Mouse (Mus musculus): ENCODE measurements at regions not wholly inside any gene's neighbourhood (a gene's known extent, or its start where the extent isn't known, plus 50 kb on each side); places are given as distances from the start of the nearest gene placed in this dataset.
A peak's percentile ranks its signal among the peaks of the same experiment; 100 is the strongest.

DNA sequence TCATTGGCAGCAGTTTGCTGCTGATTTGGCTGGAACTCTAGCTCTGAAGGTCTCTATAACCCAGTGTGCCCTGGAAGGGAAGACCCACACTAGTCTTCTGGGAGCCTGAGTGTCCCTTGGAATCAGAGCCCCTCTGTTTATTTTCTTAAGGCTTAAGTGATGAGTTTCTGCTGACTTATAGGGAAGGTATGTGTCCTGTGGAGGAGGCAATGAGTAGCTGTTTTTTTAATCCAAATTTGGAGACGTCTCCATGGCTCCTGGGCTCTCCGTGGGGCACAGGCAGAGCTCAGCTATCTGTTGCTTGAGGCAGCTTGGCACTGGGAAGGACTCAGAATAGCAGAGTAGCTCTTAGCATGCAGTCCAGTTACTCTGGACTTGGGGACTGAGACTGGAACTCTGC is 146.4 kb downstream of the Ttc32 start:
- DNase-seq (ENCODE audit: low spot score), result no peak

DNA sequence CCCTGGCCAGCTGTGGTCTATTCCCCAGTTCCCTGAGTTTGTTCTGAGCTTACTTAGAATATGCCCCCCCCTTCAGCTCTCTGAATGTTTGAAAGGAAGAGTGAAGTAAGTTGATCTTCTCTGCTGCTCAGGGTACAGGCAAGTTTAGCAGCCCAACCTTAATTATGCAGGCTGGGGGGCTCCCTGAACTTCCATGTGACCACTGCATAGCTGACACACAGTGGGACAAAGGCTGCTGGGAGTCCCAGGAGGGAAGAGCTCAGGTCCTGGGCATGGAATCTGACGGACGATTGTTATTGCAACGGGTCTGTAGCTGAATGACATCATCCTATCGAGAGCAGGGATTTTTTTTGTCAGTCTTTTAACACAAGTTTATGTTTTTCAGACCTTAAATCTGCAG is 148.8 kb downstream of the Ttc32 start:
- DNase-seq (ENCODE audit: low spot score), result no peak

DNA sequence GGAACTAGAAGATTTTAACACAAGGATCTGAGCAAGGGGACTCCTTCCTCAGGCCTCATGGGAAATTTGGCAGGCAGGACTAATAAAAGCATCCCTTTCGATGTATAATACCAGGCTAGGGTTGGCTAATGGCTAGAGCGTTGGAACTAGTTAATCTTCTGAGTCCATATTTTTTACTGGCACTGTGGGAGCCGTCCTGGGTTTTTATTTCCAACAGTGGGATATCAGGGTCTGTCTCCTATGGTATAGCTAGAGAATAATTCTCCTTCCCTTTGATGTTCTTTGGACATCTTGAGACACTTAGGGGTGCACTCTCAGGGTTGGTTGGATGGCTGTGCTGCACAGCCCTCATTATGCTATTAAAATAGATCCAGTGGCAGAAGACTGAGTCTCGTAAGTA is 150.9 kb downstream of the Ttc32 start:
- DNase-seq (ENCODE audit: low spot score), result no peak

DNA sequence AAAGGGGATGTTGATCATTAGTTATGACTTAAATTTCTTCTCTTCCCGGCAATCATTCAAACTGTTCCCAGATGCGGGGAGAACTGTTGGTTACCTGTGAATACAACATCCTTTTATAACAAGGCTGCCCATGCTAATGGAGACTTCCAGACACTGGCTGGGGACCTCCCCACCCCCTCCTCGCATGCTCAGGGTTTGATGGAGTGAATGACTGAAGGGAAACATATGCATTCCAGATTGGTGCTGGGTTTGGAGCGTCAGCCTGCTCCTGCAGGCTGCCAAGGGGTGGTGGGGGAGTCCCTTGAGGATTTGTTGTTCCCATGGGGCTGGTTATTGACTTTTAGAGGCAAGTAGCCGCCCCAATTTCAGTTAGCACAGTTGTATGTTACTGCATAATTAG is 161.9 kb downstream of the Ttc32 start:
- DNase-seq (ENCODE audit: low spot score), result no peak

DNA sequence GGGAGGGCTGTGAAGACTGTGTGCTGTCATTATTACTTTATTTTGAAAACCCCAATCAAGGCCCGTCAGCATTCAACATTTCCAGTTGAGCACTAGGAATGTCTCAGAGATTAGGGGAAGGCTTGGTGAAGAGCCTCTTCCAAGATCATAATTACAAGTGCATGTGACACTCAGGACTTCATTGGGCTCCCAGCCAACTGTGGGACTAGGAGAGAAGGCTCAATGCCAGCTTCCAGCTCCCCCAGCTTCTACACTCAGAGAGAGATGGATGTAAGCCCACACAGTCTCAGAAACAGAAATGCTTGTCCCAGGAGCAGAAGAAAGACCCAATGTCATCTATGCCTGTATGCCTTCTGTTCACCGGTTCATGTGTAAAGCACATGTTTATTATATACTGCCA is 169.5 kb downstream of the Ttc32 start:
- DNase-seq (ENCODE audit: low spot score), result no peak

DNA sequence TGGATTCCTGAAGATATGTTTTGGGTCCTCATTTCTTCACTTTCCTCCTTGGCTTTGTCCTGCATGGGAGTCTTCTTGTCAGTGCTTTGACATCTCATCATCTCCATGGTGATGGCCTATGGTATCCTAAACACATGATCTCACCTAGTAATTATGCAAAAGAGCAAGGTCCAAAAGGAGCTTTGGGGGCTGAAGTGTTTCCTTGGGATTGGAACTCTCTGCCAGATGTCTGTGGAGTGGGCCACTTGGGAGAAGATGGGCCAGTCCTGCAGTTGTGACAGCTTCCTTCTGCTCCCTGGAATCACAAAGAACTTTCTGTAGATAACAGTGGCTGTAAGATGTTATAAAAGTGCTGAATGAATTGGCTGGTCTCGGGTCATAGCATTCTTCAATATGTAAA is 182.4 kb downstream of the Ttc32 start:
- DNase-seq (ENCODE audit: low spot score), result no peak

DNA sequence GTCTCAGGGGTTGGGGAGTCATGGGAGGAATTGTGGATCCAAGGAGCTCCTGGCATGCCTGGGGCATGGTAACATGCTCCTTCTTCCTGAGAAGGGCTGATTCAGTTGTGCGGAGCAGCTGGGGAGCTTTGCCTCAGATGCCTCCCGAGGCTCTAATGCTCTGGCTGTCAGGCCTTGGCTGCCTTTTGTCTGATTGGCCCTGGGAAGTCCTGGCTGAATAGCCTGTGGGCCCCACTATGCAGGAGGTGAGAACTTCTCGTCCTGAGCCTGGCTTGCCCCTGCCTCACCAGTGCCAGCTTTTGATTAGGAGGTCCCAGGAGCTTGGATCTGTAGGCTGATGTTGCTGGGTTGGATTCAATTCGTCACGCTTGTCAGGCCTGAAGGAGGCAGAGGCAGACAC is 195.2 kb downstream of the Ttc32 start:
- no peak for DNase-seq (ENCODE audit: low spot score)

DNA sequence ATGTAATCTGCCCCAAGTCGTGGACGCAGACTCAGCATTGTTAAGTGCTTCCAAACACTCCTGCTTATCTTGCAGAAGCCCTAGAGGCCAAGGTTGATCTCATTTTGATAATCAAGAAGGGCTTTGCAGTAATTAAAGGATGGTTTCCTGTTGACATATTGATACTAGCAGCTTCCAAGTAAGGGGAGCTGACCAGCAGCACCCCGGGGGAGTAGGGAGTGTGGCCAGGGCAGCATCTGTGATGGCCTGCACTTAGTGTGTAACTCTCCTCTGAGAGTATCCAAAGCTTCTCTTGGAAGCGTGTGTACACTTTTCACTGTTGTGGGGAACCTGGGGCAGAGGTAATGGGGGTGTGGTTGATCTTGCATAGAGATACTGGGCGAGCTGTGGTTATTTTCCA is 198.1 kb downstream of the Ttc32 start:
- DNase-seq (ENCODE audit: low spot score), result no peak

DNA sequence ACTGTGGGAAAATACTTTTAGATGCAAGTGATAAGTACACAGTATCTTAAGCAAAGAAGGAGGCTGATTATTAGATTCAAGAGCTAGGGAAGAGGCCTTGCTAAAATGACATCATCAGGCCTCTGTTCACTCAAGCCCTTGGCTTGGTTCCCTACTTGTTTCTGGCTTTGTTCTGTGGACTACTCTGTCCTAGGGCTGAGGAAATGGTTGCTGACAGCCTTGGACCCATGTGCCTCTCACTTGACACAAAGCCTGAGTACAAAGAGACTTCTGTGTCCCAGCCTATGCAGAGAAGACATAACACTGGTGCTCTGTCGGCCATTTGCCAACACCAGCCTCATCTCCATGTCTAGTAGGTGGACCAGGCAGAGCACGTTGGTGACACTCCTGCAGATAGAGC is 198.7 kb downstream of the Ttc32 start:
- DNase-seq (ENCODE audit: low spot score), result no peak

DNA sequence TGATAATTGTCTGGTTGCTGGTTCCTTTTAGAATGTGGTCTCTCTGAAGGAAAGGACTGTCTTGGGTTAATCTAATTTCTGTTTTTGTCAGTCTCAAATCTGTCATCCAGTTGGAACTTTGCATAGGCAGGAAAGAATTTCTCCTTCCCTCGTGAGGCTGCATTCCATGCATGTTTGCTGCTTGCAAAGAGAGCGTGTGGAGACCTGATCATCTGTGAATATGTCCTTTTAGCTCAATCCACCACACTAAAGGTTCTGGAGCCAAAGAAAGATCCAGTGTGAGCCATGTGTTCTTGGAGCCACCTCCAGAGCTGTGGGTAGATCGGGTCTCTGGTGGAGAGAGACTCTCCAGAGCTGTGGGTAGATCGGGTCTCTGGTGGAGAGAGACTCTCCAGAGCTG is 200.2 kb downstream of the Ttc32 start:
- no peak for DNase-seq (ENCODE audit: low spot score)

DNA sequence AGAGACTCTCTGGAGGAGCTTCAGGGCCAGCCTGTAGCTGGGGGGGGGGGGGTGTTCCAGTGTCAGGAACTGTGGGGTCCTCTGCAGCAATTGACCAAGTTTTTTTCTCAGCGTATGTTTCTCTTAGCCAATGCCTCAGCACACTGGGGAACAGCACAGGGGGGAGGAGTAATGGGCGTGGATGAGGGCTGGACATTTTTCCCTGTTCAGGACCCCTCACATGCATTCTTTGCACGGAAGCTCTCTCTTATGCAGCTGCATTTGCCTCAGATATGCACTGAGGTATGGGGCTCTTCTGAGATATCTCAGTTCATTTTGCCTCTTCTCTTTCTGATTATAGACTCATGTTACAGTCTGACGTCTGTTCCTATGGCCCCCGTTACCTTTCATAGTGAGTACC is 200.8 kb downstream of the Ttc32 start:
- no peak for DNase-seq (ENCODE audit: low spot score)

DNA sequence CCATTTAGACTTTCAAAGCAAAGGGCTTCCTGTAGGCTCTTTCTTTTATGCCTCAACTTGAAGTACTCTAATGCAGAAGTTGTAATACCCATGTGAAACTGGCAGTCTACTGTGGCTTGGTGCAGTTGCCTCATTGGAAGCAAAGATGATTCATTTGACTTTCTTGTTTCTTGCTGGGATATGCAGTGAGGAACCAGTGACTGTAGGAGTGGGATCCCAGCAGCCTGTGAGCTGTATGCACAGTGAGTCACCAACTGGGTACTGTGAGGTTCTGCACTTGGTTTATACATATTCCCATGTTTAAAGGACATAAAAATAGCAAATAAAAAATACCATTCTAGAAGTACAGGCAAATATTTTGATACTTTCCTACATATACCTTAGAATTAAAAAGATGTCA is 202.6 kb downstream of the Ttc32 start:
- no peak for DNase-seq (ENCODE audit: low spot score)

DNA sequence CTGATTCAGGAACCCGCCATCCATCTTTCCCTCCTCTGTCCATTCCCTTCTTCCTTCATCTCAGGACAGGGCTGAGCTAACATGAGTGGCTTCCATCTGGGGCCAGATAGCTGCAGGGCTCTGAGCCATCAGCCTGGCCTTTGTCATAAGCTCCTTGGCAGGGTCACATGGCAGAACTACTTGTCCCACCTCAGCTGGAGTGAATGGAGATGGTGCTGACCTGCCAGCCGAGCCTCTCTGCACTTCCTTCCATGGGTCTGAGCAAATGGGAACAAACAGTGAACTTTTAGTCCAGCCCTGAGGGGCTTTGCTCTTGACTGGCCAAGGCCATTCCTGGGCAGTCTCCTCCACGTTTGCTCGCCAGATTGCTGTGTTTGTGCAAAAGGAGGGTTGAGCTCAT is 206.1 kb downstream of the Ttc32 start:
- DNase-seq (ENCODE audit: low spot score), result no peak

DNA sequence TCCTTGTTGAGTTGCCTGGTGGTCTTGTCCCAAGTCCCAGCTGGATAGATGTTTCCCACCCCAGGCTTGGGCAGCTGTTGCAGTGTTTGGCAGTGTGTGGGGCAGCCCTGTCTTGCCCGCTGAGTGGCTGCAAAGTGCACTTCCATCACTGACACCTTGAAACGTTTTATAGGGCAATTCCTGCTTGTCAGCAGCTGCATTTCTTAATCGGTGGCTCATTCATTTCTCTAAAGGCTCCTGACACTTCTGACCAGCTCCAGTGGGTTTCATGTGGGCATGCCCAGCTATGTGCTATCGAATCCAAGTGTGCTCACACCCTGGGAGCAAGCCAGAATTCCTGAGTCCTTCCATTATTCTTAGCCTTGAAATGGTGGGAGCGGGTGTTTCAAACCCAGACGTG is 207.7 kb downstream of the Ttc32 start:
- no peak for DNase-seq (ENCODE audit: low spot score)

DNA sequence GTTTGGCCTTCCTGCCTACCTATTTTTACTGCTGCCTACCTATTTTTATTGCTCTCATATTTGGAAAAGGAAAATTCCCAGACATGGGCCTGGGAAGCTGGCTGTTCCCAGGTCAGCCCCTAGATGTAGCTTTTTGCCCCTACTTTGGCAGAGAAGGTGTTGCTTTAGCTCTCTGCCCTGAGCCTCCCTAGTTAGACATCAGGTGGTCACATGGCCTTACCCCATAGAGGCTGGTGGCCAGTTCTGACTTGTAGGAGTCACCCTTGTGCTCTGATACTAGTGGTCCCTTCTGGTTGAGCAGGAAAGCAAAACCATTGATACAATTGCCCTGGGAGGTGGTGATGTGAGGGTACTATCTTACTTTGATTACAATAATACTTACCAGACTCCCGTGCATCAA is 208.2 kb downstream of the Ttc32 start:
- DNase-seq (ENCODE audit: low spot score), result no peak

DNA sequence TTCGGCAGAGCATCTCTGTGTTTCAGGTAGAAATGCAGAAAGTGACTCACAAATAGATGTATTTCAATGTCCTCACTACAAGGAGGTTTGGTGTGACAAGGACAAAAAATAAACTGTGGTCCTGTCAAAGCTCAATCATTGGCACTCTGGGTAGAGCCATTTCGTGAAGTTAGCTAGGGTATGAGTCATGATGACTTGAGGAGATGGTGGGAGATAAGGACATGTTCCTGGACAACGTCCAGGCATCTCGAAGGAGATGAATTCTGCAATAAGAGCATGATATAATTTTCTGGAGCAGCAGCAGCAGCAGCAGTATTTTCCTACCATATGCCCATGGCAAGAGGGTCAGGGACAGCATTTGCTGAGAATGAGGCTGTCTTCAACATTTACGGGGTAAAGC is 217.7 kb downstream of the Ttc32 start:
- DNase-seq (ENCODE audit: low spot score), result no peak

DNA sequence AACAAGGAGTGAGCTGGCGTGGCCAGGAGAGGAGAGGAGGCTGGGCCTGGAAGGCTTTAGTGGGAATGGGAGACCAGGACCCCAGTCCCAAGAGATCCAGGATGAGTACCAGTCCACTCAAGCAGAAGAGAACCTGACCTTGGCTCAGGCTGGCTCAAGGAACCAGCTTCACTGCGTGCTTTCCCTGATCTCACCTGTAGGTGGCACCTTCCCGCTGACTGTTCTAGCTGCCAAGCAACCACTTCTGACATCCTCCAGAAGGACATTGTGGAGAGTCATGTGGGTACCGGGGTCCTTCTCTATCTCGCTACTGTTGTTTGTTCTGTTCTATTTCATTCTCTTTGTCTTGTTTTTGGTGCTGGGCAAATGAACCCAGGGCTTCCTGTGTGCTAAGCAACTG is 222.0 kb downstream of the Ttc32 start:
- peak; percentile 35 for DNase-seq (ENCODE audit: low spot score)

DNA sequence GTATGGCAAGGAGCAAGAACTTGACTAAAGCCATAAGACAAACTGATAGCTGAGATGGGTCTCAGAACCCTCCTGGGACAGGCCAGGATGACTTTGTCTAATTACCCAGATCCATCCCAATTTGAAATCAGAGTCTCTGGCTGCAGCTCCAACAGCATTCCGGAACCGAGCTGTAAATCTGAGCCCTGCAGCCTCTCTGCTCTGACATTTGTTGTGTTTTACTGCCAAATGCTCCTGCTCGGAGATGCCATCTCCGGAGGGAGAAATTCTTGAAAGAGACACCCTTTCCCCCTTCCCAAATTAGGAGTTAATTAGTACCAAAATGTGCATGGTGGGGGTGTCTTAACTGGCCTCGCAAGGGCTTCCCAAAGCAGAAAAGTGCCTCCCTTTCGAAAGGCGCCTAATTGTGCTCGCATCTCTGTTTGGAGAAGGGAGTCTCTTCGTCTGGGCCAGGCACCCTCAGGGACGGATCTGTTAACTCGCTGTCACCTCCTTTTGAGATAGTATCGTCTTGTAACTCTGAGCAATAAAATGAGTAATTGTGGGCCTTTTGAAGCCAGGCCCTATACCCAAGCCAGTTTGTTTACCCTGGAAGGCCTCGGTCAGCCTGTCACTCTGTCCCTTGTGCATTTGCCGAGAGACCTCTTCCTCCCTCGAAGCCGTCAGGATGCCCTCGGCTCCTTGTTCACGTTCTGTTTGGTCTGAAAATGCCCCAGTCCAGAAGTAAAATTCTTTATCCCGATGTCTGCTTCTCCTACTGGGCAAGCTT is 223.7 kb downstream of the Ttc32 start:
- no peak for DNase-seq (ENCODE audit: low spot score)

DNA sequence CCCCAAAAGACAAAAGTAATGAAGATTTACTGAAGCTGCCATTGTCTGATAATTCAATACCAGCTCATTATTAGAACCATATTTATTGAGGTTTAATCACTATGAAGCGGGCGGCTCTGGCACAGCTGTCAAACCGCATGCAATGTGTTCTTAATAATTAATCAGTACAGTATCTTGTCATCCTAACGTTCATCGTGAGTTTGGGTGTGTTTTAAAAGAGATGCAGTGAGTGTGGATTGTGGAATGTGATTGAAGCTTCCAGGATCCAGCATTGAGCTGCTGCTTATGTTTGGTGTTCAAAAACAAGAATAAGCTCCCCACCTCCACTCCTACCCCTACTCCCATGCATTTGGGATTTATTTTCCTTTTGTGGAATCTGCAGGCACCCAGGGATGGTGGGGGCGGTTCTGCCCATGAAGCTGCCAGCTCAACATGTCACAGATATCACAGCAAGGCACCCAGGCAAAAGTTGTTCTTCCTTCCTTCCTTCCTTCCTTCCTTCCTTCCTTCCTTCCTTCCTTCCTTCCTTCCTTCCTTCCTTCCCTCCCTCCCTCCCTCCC is 224.6 kb downstream of the Ttc32 start:
- DNase-seq (ENCODE audit: low spot score), result no peak

DNA sequence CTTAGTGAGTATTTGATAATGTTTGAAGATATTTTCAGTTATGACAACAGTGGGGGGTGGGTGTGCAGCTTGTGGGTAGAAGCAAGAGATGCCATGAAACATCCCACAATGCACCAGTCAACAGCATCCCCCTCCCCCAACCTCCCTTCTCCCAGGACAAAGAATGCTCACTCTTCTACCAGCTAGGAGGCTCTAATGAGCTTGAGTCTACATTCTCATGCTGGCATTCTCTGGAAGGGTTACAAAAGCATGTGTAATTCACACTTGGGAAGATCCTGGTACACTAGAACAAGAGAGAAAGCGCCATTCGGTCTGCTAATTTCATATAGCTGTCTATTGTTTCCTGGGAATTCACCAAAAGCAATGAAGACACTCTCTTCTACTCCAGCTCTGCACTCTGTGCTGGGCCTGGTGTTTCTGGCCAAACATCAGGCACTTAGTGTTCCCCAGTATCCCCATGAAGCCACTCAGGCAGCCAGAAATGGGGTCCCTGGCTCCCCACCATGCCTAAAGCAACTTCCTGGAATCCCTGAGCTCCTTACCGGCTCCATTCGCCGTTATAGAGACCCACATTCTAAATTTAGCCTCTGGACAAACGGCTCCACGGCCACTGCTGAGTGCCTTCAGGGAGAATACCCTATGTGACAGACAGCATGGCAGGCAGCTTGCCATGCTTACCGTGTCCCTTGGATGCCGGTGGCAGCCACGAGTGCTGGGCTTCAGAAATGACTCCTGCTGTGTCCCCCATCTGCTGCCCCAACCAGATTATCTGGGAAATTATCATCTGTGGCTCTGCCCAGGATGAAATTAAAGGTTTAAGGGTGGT is 226.1 kb downstream of the Ttc32 start:
- no peak for DNase-seq (ENCODE audit: low spot score)

DNA sequence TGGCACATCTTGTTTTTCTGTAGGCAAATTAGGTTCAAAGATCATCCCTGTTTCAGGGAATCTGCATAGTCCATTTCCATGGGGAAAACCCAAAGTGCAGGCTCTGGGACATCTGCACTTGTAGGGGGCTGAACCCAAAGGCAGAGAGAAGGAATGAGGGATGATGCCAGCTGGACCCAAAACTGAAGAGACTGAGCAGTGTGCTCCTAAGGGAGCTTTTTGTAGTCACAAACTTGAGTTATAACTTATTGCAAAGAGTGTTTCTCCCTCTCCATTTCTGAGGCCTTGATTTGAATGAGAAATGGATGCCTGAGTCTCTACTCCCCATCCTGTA is 226.7 kb downstream of the Ttc32 start:
- no peak for DNase-seq (ENCODE audit: low spot score)

DNA sequence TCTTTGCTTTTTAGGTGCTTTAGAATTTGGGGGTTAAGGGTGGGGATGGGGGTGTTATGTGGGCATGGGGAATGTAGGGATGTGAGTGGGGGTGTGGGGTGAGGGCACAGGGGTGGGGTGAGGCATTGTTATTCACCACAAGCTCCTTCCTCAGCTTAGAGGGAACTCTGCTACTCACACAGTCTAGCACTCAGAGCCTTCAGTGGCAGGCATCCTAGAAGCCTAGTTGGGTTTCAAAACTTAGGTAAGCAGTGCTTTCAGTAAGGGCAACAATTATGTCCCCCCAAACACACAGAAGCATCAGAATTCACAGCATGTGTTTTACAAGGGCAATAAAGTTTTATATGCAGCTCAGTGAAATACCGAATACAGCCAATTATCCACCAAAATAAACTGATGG is 228.4 kb downstream of the Ttc32 start:
- DNase-seq (ENCODE audit: low spot score), result no peak

DNA sequence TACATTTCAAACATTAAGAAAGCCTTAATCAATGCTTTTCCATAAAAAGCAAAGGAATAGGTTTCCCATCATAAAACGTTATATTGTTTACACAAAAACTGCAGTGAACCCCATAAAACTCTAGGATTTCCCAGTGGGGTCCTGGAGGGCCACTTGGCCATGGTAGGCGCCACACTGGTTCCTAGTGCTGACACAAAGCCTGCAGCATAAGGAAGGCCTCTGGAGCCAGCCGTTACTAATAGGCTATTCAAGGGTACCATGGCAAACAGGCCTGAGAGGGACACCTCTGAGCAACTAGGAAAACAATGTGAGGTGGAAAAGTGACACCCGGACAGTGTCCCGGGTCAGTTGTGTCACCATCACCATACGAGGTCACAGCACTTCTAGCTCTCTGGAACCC is 231.9 kb downstream of the Ttc32 start:
- no peak for DNase-seq (ENCODE audit: low spot score)

Data from urinary bladder, adult 2 months (tissue).